Mouse (Mus musculus) neural tube, embryonic 15.5 days (tissue): ENCODE data around the gene Myo18a. TPM values are rescaled to one million over a fixed set of nuclear protein-coding genes. Genes with fewer than 3 reads are reported as not detected.

Experiments used
- ATAC-seq: fragments of 200-750 bp; cut with Nextera tagmentation; 2 replicates; pipeline ENCODE4 v1.8.0; 2017; ENCODE audit warnings: mild to moderate bottlenecking, moderate TSS enrichment, moderate library complexity; ENCODE audit not compliant: low FRiP score
- H3K27ac ChIP-seq: fragments of 300-500 bp; sonication (generic); replicated peaks from 2 replicates; pipeline ENCODE4 v1.5.1; 2015; ENCODE audit warnings: mild to moderate bottlenecking, inconsistent platforms
- H3K27me3 ChIP-seq: fragments of 300-500 bp; sonication (generic); replicated peaks from 2 replicates; pipeline ENCODE4 v1.6.1; 2015; ENCODE audit warnings: inconsistent platforms
- H3K36me3 ChIP-seq: fragments of 300-500 bp; sonication (generic); 2 replicates; pipeline ENCODE4 v1.6.1; 2015; ENCODE audit warnings: inconsistent platforms
- H3K4me1 ChIP-seq: fragments of 300-500 bp; sonication (generic); 2 replicates; pipeline ENCODE4 v1.6.1; 2015; ENCODE audit warnings: inconsistent platforms
- H3K4me2 ChIP-seq: fragments of 300-500 bp; sonication (generic); 2 replicates; pipeline ENCODE4 v1.6.1; 2015; ENCODE audit warnings: inconsistent platforms, mild to moderate bottlenecking, moderate library complexity
- H3K4me3 ChIP-seq: fragments of 300-500 bp; sonication (generic); replicated peaks from 2 replicates; pipeline ENCODE4 v1.5.1; 2015; ENCODE audit warnings: mild to moderate bottlenecking, inconsistent platforms
- H3K9ac ChIP-seq: fragments of 300-500 bp; sonication (generic); replicated peaks from 2 replicates; pipeline ENCODE4 v1.6.1; 2015; ENCODE audit warnings: mild to moderate bottlenecking, inconsistent platforms
- H3K9me3 ChIP-seq: fragments of 300-500 bp; sonication (generic); replicated peaks from 2 replicates; pipeline ENCODE4 v1.6.1; 2016; ENCODE audit warnings: inconsistent platforms
- WGBS: fragments of 180-500 bp; shearing (Covaris S2); methylation state at CpG from one replicate; pipeline ENCODE4 v1.1.7; 2015; ENCODE audit warnings: mixed read lengths; 5-methylcytosine and 5-hydroxymethylcytosine counted together
- polyA plus RNA-seq: library from polyadenylated mRNA; unstranded; fragments of >200 nt; fragmentation: Nextera tagmentation; extraction: Ambion mirVana; gene quantifications from 2 replicates; pipeline ENCODE4 v1.2.1, GENCODE M21; 2015

Myo18a gene
- polyA plus RNA-seq, 1 experiment from 2014 or later: 39.6 TPM

DNA sequence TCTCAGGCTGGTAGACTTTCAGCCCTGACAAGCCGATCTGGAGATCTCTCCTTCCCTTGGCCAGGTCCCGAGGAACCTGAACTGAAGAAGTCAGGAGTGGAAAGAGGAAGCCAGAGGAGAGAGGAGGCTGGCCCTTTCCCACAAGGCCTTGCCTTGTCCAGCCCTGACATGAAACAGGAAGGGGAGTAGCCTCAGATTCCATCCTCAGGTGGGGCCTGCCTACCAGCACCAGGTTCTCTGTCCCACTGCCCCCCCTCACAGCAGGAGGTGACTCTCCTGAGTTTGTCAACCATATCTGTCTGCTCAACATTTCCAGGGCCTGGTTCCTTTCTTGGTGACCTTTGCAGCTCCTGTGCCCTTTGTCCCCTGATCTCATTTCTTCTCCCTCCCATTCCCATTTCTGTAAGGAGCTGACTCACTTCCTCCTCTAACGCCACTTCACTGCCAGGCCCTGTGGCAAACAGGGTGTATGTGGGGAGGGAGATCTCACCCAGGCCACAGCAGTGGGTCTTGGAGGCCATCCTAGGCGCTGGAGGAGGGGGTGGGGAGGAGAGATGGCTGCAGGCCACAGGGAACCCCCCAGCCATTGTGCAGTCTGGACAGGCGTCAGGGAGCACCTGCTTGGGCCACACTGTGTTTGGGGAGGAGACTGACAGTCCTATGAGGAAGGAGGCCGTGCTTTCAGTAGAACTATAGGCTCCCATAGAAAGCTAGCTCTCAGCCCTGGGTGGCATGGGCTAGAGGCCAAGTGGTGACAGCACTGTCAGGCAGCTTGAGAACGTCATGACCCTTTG, 22.9 kb downstream of the Myo18a start:
- no peaks in the 10 kb centered on the region for H3K9me3 ChIP-seq
- H3K4me1 ChIP-seq: peaks cover 62% of the 10 kb centered on the region
- H3K4me2 ChIP-seq: no peak overlapping the region
- H3K27ac ChIP-seq: peak overlapping the region; percentile 63; the same call in 1 of the 2 replicates
- 43% methylated on average over 6 of the region's 7 CpGs for WGBS
- H3K27me3 ChIP-seq: no peaks in the 10 kb centered on the region
- ATAC-seq: 0 out of 2 replicates have a peak, but pooled peaks have one; percentile 12
- H3K36me3 ChIP-seq: no peaks in the 10 kb centered on the region
- no peak overlapping the region for H3K4me3 ChIP-seq
- H3K9ac ChIP-seq: no peak overlapping the region

DNA sequence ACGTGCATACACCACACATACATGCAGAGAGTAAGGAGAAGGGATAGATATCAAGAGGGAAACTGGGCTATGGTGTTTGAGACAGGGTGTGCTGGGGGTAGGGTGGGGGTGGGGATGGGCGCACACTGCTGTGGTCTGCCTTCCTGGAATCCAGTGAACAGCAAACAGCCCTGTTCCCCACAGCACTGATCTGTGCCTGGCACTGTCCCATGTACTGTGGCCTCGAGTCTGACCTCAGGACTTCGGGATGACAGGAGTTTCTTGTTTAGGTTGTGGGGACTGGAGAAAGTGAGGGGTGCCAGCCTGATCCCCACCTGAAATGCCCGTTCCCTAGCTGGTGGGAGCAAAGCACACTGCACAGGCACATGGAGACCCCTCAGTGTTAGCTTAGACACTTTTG, 24.7 kb downstream of the Myo18a start, which contains the start of gene Gm10277:
Gene Gm10277, minus strand, starts transcription at position 41 of the 400 bp plus-strand sequence.
- no peak for ATAC-seq
- H3K27me3 ChIP-seq: no peaks in the 10 kb centered on the region
- H3K27ac ChIP-seq: 0 out of 2 replicates have a peak within 1 kb of the TSS, but pooled peaks have one; percentile 63
- no peak within 1 kb of the TSS for H3K9ac ChIP-seq
- H3K4me3 ChIP-seq: no peak within 1 kb of the TSS
- H3K9me3 ChIP-seq: no peaks in the 10 kb centered on the region
- no peaks in the 10 kb centered on the region for H3K36me3 ChIP-seq
- no peak within 1 kb of the TSS for H3K4me2 ChIP-seq
- peaks cover 71% of the 10 kb centered on the region for H3K4me1 ChIP-seq
- WGBS: 85% methylated on average over 5 of the region's 5 CpGs

DNA sequence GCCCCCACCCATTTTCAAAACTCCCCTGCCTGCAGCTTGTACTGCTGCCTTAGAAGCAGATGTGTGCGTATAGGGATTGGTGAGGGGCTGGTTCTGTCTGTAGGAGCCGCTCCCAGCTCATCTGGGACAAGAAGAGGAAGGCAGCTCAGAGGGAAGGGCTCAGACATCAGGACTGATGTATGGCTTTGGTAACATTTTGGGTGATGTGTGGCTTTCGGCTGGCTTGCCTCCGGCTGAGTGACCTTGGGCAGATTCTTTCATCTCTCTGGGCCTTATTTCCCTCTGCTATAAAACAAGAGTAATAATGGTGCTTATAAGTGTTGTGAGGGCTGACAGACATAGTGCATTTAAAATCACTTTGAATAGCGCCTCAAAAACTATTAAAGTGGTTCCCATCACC, 26.5 kb downstream of the Myo18a start:
- Histone ChIP-seq H3K4me1 (peaks cover 67% of the 10 kb centered on the region), H3K9ac (no peak overlapping the region), H3K4me3 (no peak overlapping the region), H3K27ac (no peak overlapping the region), H3K4me2 (no peak overlapping the region), H3K36me3 (no peaks in the 10 kb centered on the region), H3K9me3 (no peaks in the 10 kb centered on the region), H3K27me3 (no peaks in the 10 kb centered on the region)
- no peak for ATAC-seq
- WGBS: 73% methylated on average over 5 of the region's 5 CpGs

DNA sequence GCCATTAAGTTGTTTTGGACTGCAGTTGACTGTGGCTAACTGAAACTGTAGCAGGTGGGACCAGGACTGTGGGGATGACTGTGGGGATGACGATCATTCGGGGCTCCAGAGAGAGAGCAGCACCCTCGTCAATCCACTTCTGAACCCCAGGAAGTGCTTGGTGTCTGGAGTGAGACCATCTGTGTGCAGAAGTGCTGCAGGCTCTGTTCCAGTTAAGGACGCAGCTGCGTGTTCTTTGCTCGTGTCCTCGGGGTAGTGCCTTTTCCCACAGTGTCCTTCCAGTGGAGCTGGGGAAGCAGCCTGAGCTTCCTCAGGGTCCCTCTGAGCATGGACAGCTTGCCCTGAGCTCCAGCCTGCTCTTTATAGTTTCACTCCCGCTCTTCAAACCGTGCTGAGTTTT, 27.2 kb downstream of the Myo18a start:
- no peak overlapping the region for H3K4me3 ChIP-seq
- H3K4me1 ChIP-seq: peaks cover 60% of the 10 kb centered on the region
- H3K4me2 ChIP-seq: no peak overlapping the region
- no peak overlapping the region for H3K9ac ChIP-seq
- H3K36me3 ChIP-seq: no peaks in the 10 kb centered on the region
- ATAC-seq: no peak
- 31% methylated on average over 9 of the region's 9 CpGs for WGBS
- H3K27me3 ChIP-seq: no peaks in the 10 kb centered on the region
- no peaks in the 10 kb centered on the region for H3K9me3 ChIP-seq
- H3K27ac ChIP-seq: peak overlapping the region; percentile 42

DNA sequence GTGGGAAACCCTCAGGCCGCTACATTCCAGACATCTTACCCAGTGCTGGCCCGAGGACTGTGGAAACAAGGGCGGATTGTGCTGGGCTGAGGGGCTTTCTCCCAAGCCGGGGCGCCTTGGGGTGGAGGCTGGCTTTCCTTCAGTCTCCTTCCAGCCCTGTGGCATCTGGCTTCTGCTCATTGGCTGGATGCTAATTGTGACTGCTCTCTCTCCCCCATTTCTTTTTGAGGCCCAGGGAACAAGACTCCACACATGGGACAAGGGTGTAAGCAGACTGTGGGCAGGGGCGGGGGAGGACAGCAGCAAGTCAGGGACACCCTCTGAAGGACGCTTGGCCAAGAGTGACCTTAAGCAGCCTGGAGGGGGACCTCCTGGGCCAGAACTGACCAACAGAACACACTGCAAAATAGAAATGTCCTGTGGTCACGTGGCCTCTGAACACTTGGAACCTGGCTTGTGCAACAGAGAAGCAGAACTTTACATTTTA, 28.2 kb downstream of the Myo18a start:
- Histone ChIP-seq H3K27ac (peak overlapping the region; percentile 42), H3K4me2 (no peak overlapping the region), H3K4me3 (no peak overlapping the region), H3K4me1 (peaks cover 50% of the 10 kb centered on the region), H3K9me3 (no peaks in the 10 kb centered on the region), H3K36me3 (no peaks in the 10 kb centered on the region), H3K27me3 (no peaks in the 10 kb centered on the region), H3K9ac (0 out of 2 replicates have a peak overlapping the region, but pooled peaks have one; percentile 21)
- ATAC-seq: no peak
- WGBS: 39% methylated on average over 8 of the region's 8 CpGs

DNA sequence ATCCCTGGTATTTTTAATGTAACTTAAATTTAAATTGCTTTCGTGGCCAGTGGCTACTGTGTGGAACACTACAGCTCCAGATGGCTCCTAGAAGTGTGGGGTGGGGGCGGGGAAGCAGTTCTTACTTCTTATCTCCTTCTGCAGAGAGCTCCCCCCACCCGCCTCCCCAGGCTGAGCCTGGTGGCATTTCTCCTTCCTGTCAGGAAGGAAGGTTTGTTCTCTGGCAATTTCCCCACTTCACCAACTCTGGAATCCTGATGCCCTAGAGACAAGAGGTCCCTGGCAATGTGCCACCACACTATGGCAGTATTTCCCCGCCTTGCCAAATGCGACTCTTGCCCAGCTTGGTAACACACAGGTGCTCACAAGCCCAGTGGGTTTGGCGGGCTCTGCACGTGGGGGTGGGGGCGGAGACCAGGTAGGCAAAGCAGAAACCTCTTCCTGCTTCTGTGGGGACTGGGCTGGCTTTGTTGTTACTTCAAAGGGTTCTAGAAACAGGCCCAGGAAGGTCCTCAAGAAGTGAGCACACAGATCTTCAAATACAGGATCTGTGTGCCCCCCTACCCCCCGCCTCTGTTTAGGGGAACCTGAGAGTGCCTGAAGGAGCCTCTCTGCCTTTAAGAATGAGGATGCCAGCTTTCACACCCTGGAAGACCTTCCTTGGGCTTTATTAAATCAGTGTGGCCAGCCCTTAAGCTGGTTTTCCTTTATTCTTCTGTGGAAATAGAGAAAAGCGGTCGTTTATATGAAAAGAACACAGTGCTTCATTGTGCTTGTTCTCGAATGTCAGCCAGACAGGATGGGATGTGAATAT, 28.9 kb downstream of the Myo18a start:
- H3K4me2 ChIP-seq: no peak overlapping the region
- peak overlapping the region; percentile 64 for H3K27ac ChIP-seq
- H3K4me1 ChIP-seq: peaks cover 45% of the 10 kb centered on the region
- H3K9ac ChIP-seq: 0 out of 2 replicates have a peak overlapping the region, but pooled peaks have one; percentile 21
- no peaks in the 10 kb centered on the region for H3K9me3 ChIP-seq
- no peaks in the 10 kb centered on the region for H3K36me3 ChIP-seq
- H3K4me3 ChIP-seq: no peak overlapping the region
- ATAC-seq: no peak
- 49% methylated on average over 12 of the region's 12 CpGs for WGBS
- H3K27me3 ChIP-seq: no peaks in the 10 kb centered on the region

DNA sequence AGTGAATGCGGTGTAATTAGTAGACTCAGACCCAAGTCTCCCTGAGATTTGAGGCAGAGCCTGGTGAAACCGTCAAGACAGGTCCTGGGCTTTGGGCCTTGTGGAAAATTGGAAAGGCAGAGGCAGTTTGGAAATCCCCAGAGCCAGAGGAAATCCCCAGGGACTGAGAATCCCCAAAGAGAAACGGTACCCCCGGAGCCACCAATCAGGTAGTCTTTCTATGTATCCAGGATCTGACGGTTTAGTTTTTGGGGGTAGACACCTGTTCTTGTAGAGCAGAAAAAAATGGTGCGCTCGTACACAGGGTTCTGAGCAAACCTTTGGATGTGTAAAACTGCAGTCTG, 29.5 kb downstream of the Myo18a start:
- Histone ChIP-seq H3K27me3 (no peaks in the 10 kb centered on the region), H3K4me2 (peak overlapping the region; percentile 75; the same call in 1 of the 2 replicates), H3K9me3 (no peaks in the 10 kb centered on the region), H3K27ac (peak overlapping the region; percentile 64), H3K4me1 (peaks cover 45% of the 10 kb centered on the region), H3K9ac (no peak overlapping the region), H3K4me3 (no peak overlapping the region), H3K36me3 (no peaks in the 10 kb centered on the region)
- WGBS: 68% methylated on average over 7 of the region's 7 CpGs
- ATAC-seq: no peak

DNA sequence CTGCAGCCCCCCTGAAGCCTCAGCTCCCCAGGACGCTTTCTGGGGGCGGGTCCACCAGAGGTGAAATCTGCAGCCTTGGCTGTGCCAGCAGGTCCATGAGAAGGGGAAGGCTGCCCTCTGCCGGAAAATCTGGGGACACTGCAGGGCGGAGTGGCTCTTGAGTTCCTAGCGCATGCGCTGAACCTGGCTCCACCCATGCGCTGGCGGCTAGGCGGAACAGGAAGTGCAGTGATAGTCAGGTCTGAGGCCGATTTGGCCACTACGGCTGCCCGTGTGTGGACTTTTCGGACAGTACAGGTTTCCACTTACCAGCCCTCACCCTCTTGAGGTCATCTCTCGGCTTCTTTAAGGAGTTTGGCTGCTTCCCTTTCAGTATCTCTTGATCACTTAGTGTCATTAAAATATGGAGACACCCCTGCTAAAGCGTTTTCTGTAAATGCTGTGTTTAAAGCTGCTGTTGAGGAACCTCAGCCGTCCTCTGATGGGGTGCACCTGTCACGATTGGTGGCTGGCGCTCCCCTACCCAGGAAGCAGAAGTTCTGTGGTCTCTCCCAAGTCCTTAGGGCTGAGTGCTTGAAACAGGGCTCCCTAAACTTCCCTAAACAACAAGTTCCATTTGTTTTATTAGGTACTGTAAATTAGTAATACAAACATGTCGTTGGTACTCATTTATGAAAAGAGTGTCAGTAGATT, 30.3 kb downstream of the Myo18a start:
- Histone ChIP-seq H3K36me3 (no peaks in the 10 kb centered on the region), H3K27ac (peak overlapping the region; percentile 64), H3K4me1 (peaks cover 45% of the 10 kb centered on the region), H3K9ac (peak overlapping the region; percentile 52), H3K27me3 (no peaks in the 10 kb centered on the region), H3K4me2 (peak overlapping the region; percentile 75), H3K4me3 (peak overlapping the region; percentile 50), H3K9me3 (no peaks in the 10 kb centered on the region)
- ATAC-seq: peak; percentile 88
- 4% methylated on average over 19 of the region's 19 CpGs for WGBS

DNA sequence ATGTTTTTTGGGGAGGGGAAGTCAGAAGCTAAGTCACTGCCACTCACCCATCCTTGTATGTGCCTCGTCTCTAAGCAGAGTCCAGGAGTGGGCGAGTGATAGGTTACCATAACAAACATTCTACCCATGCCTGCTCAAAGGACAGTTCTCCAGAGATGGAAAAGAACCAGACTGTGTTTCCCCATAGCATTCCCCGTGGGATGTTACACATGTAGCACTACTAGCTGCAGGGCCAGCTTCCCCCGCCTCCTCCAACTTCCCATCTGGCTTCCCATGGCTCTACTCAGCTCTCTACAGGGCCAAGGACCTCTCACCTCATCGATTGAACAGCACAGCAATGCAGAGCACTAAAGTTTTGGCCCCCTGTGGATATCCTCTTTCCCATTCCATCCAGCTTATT, 32.2 kb downstream of the Myo18a start:
- ATAC-seq: no peak
- Histone ChIP-seq H3K9ac (no peak overlapping the region), H3K4me3 (no peak overlapping the region), H3K9me3 (no peaks in the 10 kb centered on the region), H3K36me3 (no peaks in the 10 kb centered on the region), H3K27me3 (no peaks in the 10 kb centered on the region), H3K4me2 (no peak overlapping the region), H3K4me1 (peaks cover 39% of the 10 kb centered on the region), H3K27ac (no peak overlapping the region)
- 84% methylated on average over 5 of the region's 5 CpGs for WGBS

DNA sequence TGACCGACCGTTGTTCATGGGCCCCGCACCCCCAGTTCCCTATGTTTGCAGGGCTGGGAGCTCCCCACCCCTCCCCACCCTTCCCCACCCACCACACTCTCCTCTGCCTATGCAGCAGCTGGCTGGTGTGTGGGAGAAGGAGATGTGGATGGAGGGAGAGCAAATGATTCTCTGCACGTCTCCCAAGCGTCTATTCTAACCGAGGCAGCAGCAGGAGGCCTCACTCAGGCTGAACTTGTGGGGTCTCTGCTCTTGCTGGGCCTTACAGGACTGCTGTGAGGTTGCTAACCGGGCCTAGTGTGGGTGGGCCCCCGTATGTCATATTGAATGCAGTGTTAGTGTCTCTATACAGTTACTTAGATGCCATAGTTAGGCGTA, 37.4 kb downstream of the Myo18a start:
- H3K9ac ChIP-seq: 0 out of 2 replicates have a peak overlapping the region, but pooled peaks have one; percentile 7
- no peak overlapping the region; the same call in 1 of the 2 replicates for H3K4me2 ChIP-seq
- 0 out of 2 replicates have a peak overlapping the region, but pooled peaks have one; percentile 3 for H3K27ac ChIP-seq

More for the DNA sequence above, 37.4 kb downstream of the Myo18a start:
- ATAC-seq: no peak; the same call in 1 of the 2 replicates
- 61% methylated on average over 9 of the region's 9 CpGs for WGBS
- peaks cover 15% of the 10 kb centered on the region for H3K4me1 ChIP-seq
- H3K9me3 ChIP-seq: no peaks in the 10 kb centered on the region
- no peak overlapping the region for H3K4me3 ChIP-seq
- no peaks in the 10 kb centered on the region for H3K36me3 ChIP-seq
- no peaks in the 10 kb centered on the region for H3K27me3 ChIP-seq
